Mouse (Mus musculus) ES-E14 (cell line): ENCODE data around the gene Sox2.

Experiments
- CHD2 ChIP-seq: IDR thresholded peaks from 2 replicates; pipeline ENCODE4 v1.6.1; 2014; ENCODE audit warnings: mild to moderate bottlenecking, low read depth, low read length, inconsistent platforms
- HCFC1 ChIP-seq: IDR thresholded peaks from 2 replicates; pipeline ENCODE4 v1.6.1; 2012; ENCODE audit warnings: low read length, inconsistent platforms, borderline replicate concordance; ENCODE audit not compliant: insufficient read depth
- ZC3H11A ChIP-seq: IDR thresholded peaks from 2 replicates; pipeline ENCODE4 v1.6.1; 2012; ENCODE audit warnings: low read depth, mild to moderate bottlenecking, inconsistent platforms, low read length, borderline replicate concordance
- ZNF384 ChIP-seq: IDR thresholded peaks from 2 replicates; pipeline ENCODE4 v1.6.1; 2012; ENCODE audit warnings: low read depth, low read length, inconsistent platforms

DNA sequence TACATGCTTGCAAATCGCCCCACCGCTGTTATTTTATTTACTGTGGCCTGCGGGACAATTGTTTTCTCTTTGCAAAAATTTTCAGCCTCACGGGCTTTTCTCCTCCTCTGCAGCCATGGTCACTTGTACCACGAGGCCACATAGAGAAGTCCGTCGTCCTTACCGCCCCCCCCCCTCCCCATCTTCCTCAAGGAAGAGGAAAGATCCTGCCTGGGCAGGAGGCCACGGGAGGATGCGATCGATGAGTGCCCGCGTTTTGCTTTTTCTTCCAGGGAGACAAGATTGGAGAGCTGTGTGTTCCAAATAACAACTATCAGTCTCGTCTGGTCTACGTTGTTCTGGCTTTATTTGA lies 42.2 kb downstream of the Sox2 start:
- TF ChIP-seq ZC3H11A, result no peak
- TF ChIP-seq CHD2, result no peak
- no peak for TF ChIP-seq HCFC1
- no peak for TF ChIP-seq ZNF384
